Mouse (Mus musculus): Measurements from ENCODE around the gene Slc2a13.

Slc2a13 gene

DNA sequence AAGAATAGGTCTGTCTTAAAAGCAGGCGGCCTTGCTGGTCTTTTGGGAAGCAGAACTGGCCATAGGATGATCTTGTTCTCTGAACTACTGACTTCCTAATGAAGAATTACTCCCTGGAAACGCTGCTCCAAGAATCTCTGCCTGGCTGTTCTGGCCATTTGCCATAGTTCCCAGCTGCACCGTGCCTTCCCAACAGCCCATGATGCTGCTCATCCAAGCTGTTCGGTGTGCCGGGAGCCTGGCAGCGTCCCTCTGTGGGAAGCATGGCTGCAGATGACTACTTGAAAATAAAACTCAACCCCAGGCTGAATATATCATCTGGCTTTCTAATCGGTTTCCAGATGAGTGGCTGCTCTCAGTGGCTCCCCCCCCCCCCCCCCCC lies 199.9 kb downstream of the Slc2a13 start:
- no peak for DNase-seq (ENCODE audit: low spot score)

DNA sequence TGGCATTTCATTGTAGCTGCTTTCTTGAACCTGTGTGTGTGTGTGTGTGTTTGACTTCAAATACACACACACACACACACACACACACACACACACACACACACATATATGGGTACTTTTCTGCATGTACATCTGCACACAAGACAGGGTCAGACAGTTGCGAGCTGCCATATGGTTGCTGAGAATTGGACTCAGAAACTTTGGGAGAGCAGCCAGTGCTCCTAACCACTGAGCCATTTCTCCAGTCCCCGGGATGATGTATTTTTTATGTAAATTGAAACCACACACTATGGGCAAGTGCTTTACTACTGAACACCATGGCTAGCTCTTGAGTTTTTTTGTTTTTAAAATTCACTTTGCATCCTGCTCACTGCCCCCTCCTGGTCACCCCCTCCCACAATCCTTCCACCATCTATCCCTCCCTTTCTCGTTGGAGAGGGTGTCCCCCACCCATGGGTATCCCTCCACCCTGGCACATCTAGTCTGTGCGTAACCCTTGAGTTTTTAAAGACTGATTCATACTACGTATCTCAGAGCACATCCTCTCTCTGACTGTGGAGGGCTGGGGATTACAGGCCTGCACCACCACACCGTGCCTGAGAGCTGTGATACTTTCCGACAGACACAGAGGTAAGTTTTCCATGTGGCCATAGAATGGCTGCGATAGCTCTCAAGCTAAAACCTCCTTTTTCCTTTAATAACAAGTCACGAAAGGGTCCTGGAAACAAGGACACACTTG lies 200.4 kb downstream of the Slc2a13 start:
- DNase-seq (ENCODE audit: low spot score), result no peak

DNA sequence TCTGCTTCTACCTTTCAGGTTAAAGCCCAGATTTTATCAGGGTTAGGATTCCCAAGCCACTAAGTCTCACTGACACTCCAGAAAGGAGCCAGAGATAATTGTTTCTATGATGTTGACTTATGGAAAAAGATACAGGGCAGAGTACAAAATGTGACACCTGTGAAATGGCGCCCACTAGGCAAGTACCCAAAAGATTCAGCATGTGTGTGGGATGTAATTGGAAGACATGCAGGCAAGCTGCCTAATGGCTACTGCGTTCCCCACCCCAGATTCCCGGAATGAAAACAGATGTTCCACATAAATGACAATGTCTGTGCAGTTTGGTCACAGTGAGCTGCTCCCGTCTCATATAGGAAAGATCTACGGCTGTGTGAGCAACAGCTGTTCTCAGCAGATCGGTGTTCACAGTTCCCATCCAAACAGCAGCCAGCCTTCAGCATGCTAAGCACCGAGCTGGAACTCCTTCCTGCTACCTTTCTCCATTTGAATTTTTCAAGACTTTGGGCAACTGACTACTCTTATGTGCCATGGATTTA lies 201.1 kb downstream of the Slc2a13 start:
- no peak for DNase-seq (ENCODE audit: low spot score)

DNA sequence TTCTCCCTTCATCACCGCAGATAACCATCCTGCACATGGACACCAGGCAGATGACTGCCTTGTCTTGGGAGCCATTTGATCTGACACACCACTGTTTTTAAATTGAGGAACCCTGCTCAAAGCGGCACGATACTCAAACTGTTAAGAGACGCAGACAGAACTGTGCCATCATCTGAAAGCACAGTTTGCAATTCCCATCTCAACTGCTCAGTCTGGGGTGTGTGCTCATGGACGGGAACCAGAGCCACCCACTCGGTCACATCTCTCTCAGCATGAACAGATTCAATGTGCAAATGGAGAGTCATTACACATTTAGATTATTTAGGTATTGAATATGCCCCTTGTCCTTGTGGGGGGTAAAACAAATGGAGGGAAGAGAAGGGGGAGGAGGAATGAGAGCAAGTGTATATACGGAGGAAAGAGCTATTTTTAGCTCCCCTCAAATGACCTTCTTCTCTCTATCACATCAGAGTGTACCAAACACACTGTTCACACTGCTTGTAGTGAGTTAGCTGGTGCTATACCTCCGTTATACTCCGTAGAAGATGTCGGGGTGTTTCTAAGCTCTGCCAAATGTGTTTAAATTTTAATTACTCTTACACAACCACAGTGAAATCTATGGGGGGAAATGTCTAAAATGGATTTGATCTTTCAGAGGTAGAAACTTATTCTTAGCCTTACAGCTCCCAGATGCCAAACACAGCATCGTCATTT lies 203.2 kb downstream of the Slc2a13 start:
- DNase-seq (ENCODE audit: low spot score), result no peak

DNA sequence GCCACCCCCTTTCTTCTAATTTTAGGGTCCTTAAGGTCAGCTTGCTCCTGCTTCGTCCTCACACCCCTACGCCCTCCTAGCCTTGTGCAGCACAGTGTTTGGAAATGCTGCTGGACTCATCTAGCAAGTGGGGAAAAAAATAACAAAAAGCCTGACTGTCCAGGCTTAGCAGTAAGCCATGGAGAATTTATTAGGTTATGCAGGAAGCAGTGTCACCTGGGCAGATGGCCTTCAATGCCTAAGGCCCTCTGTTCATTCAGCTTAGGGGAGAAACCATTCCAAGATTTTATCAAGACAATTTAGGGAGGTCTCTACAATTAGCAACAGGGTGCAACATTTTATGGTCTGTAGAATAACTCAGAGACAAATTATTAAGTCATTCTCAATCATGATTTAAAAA lies 212.6 kb downstream of the Slc2a13 start:
- DNase-seq (ENCODE audit: low spot score), result no peak

DNA sequence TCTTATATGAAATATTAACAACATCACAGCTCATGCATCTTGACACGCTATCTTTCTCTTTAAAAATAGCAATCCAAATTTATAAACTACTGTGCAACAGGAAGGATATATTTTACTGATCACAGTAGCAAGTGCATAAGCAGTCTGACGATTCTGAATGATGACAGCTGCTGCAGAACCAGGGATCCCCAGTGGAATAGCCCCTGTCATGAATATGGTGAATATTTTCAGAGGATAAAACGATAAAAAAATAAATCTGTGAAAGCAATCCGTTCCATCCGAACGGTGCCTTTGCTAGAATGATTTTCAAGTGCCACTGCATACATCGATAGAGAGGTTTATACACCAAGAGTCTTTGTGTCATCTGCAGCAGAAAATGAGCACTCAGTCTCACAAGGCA lies 222.1 kb downstream of the Slc2a13 start:
- no peak for DNase-seq (ENCODE audit: low spot score)

DNA sequence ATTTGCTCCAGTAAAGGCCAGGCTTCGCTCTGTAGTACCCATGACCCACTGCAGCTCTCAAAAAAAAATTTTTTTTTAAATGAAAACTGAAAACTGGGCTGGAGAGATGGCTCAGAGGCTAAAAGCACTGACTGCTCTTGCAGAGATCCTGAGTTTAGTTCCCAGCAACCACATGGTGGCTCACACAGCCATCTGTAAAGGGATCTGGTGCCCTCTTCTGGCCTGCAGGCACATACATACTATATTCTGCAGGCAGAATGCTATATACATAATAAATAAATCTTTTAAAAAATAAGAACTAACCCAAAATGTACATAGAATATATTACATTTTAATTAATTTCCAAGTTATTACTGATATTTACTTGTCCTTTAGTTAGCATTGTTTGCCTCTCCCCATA lies 234.7 kb downstream of the Slc2a13 start:
- no peak for DNase-seq (ENCODE audit: low spot score)

DNA sequence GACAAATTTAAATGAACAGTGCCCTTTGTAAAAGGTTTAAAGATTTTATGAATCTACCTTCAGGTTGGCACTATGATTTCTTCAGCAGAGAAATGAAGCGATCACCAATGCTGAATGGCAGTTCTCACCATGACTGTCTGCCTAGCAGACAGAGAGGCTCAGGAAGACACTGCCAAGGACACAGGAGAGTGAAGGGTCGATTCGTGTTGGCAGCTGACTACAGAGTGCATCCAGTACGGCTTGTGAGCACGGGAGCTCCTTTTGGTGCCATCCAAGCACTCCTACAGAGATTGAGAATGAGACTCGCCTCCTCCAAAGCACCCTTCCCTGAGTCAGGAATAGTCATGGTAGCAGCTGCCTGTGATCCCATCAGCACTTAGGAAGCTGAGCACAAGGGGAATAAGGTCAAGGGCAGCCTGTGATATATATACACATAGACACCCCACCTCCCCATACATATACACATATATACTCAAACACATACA lies 238.6 kb downstream of the Slc2a13 start:
- no peak for DNase-seq (ENCODE audit: low spot score)

DNA sequence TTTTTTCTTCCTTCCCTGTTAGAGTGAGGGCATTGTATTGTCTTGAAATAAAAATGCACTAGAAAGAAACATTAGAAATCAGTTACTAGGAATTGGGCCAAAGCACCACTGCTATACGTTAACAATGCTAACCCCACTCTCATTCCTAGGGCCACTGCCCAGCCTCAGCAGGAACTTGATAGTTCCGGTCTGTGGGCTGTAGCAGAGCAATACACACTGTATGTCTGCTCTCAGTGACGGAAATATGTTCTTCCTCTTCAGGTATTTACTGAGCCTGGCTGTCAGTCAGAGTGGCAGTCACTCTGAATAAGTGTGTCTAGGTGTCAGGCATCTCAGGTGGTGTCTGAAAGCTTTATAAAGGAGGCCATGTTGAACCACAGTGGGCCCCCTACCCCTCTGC lies 245.3 kb downstream of the Slc2a13 start:
- no peak for DNase-seq (ENCODE audit: low spot score)

DNA sequence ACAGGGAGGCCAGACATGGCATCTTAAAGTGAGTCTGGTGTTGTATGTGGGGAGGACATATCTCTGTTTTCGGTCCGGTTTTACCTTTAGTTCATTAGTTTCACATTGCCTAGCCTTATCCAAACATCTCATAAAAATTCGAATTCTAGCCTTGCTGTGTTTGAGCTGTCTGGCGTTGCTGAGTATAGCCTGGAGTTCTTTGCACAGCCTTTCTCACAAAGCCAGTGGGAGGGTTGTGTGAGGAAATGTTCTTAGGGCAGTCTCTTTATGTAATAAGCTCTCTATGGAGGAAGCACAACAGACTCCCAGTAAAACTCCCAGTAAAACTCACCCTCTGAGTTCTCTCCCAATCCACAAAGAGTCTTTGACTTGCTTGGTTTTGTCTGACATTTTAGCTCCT lies 246.0 kb downstream of the Slc2a13 start:
- no peak for DNase-seq (ENCODE audit: low spot score)

DNA sequence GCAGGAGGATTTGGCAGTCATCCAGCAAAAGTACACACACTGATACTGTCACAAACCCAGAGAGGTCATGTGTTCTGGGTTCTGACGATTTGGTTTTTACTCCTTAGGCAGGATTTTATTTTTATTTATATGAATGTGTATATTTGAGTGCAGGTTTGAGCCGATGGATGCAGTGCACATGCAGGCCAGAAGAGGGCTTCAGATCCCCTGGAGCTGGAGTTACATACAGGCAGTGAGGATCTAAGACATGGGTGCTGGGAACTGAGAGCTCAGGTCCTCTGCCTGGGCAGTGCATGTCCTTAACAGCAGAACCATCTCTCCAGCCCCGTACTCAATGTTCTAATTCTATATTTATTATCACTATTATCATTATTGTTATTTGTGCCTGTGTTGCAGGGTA lies 253.7 kb downstream of the Slc2a13 start:
- no peak for DNase-seq (ENCODE audit: low spot score)

DNA sequence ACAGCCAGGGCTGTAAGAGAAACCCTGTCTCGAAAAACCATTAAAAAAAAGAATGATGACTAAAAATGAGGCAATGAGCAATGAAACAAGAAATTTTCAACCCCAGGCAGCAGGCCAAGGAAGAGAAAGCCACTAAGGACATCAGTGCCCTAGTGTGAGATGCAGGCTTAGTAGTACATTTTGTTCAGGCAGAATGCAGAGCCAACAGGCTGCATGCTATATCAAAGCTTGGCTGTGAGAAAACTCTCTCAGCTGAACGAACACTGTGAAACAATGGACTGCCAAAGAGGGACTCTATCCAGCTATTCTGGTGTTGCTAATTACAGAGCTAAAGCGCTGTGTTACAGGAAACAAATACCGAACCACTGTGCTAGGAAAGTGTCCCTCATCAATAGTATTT lies 256.1 kb downstream of the Slc2a13 start:
- DNase-seq (ENCODE audit: low spot score), result peak; percentile 8

DNA sequence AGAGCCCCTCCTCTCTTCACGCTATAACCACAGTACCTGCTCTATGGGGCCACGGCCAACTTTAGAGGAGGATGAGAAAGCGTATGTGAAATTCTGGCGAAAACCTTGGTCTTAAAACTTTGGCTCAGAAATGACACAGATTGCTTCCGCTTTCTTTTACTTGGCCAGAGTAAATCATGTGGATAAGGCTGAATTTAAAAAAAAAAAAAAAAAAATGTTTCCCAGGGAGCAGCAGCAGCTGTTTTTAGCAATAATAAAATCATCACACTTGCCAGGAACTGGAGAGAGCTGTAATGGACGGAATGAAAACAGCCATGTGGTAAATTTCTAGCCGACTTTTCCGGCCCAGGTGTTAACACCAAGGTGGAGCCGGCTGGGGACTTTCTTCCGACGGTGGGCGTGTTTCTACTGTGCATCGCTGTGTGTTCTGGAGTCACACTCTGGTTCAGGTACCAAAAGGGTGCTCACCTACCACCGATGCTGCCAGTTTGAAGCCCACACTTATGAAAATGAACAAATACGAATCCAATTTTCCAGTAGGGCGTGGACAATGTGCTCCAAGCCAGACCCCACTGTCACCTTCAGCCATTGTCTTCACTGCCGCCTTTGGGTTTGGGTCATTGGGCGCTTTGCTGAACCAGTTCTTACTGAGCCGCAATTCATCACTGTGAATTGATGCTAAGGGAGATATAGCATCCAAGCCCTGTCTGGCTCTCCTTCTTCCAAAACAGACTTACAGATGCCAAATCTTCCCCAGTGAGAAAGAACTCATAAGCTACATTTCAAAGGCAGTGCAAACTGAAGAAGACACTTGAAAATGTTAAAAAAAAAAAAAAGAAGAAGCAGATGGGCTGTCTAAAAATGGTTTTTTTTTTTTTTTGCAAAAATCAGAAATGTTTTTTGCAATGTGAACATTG lies 258.4 kb downstream of the Slc2a13 start:
- DNase-seq (ENCODE audit: low spot score), result no peak

DNA sequence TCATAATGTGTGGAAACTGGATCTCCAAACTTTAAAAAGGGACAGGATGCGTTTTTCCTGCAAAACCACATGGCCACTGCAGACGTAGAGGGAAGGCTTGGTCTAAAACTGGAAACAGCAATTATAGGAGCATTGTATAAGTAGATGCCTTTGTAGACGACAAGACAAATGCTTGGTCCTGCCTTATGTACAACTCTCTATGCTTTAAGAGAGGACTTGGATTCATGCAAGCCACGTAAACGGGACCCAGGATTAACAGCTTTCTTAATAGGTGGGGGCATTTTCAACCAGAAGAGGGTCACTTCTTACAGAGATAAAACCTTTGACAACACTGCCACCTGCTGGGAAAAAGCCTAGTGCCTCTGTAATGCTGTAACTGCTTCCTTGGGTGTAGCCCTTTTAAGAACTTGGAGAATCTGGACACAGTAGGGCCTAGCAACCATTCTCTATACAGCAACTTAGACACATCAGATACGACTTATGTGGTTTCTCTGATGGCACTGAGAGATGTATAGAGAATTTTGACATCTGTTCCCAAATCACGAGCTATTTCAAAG lies 268.7 kb downstream of the Slc2a13 start:
- peak; percentile 89 for DNase-seq (ENCODE audit: low spot score)

DNA sequence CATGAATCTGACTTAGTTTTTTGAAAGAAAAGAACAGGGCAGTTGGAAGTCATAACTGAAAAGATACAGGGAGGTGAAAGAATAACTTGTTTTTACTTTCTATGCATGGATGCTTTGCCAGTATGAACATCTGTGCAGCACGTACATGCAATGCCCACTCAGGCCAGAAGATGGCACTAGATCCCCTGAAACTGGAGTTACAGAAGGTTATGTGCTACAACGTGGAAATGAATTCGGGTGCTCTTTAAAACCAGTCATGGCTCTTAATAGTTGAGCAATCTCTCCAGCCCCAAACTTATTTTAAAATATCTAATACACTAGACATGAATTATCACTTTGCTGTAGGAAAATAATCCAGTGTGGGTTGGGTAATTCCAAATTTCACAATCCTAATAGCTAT lies 271.7 kb downstream of the Slc2a13 start:
- DNase-seq (ENCODE audit: low spot score), result peak; percentile 90

DNA sequence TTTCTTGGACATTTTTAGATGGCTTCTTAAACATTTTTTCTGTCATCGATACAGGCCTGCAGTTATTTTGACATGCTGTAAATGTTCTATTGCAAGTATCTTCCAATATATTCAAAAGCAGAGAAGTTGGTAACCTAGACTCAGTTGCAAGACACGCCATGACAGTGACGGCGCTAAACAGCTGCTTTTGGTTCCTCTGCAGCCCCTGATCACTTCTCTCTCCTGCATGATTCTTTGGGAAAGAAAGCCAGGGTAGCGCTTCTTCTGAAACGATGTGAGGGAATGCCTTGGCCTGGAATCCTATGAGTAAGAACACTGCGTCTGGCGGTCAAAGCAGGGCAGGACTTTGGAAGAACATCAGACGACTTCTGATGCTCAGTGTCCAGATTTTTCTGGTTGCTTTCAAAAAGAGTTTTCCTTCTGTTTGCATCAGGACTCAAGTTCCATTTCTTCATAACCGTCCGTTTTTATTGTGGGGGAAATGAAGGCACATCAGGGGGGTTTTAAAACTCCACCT lies 273.7 kb downstream of the Slc2a13 start:
- no peak for DNase-seq (ENCODE audit: low spot score)

DNA sequence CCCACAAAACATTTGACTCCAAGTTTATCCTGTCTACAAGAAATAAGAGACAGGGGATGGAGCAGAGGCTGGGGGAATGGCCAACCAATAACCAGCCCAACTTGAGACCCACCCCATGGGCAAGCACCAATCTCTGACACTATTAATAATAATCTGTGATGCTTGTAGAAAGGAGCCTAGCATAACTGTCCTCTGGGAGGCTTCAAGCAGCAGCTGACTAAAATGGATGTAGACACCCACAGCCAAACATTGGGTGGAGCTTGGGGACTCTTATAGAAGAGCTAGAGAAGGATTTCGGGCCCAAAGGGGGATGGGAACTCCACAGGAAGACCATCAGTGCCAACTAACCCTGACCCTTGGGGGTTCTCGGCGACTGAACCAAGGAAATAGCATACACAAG lies 289.6 kb downstream of the Slc2a13 start:
- no peak for DNase-seq (ENCODE audit: low spot score)

DNA sequence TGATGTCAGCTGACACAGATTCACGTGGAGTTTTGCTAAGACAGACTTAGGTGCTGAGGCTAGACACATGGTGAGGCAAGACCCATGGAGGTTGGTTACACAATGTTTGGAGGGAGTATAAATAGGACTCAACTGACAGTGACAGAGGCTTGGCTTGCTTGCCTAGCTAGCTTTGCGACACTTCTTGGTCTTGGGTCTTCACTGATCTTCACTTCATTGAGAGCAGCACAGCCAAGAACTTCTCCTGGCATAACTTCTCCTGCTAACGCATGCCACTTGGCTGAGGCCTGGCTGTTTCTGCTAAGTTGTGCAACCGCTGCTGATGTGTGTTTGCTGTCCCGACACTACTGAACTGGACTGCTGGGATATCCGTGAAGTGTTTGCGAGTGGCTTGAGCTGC lies 290.2 kb downstream of the Slc2a13 start:
- no peak for DNase-seq (ENCODE audit: low spot score)

DNA sequence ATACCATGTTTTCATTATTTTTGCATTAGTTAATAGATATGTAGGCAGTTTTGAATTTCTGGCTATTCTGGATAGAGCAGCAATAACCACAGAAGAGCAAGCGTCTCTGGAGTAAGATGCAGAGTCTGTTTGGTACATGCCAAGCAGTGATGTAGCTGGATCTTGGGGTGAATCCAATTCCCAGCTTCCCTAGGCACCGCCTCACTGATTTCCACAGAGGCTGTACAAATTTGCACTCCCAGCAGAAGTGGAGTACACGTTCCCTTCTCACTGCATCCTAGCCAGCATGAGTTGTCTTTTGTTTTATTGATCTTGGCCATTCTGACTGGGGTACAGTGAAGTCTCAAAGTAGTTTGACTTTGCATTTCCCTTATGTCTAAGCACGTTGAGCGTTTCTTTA lies 291.5 kb downstream of the Slc2a13 start:
- DNase-seq (ENCODE audit: low spot score), result no peak

DNA sequence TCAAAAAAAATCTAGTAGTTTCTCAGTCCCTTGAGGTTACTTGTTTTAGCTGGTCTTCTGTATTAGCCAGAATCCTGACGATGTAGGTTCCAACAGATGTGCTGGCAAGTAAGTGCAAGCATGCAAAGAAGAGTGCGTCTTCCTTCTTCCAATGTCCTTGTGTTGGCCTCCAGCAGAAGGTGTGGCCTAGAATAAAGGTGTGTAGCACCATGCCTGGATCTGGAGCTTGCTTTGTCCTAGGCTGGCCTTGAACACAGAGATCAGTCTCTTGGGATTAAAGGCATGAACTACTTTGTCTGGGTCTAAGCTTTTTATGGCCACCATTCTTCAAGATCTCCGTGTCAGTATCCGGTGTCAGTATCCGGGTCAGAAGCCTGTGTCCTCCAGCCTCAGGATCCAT lies 293.5 kb downstream of the Slc2a13 start:
- DNase-seq (ENCODE audit: low spot score), result no peak

DNA sequence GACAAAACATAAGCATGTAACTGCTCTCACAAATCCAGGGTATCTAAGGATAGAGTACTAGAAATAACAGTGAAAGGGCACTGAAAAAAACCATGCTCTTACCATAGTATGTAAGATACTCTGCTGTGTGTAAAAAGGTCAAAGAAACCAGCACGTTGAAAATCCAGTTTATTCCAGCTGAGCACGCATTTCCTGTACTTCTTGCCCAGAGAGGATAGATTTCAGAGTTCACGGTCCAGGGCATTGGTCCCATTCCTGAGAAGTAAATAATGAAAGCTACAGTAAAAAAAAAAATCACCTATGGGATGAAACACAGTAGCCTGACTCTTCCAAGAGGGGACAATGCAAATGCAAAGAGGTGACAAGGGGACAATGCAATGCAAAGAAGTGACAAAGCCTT lies 297.1 kb downstream of the Slc2a13 start:
- DNase-seq (ENCODE audit: low spot score), result no peak

DNA sequence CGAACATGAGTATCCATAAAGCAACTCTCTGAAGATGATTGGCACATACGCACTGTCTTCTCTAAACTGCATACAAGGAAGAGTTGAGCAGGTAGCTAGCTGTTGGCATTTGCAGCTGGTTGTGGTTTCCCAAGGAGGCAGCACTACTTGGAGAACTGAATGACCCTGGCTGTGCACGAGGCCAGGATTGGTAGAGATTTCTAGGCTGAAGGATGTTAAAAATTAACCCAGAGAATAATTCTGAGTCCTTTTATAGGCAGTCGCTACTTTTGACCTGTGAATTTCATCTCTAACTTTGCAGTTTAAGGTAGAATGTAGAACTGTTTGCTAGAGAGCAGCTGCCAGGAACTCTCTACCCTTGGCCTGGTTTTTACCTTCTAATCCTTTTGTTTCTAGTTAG lies 304.5 kb downstream of the Slc2a13 start:
- no peak for DNase-seq (ENCODE audit: low spot score)

Measured in retina, embryonic 14.5 days (tissue).